8 mouse cellular contexts compared by ENCODE assay signal in the genomic region with DNA sequence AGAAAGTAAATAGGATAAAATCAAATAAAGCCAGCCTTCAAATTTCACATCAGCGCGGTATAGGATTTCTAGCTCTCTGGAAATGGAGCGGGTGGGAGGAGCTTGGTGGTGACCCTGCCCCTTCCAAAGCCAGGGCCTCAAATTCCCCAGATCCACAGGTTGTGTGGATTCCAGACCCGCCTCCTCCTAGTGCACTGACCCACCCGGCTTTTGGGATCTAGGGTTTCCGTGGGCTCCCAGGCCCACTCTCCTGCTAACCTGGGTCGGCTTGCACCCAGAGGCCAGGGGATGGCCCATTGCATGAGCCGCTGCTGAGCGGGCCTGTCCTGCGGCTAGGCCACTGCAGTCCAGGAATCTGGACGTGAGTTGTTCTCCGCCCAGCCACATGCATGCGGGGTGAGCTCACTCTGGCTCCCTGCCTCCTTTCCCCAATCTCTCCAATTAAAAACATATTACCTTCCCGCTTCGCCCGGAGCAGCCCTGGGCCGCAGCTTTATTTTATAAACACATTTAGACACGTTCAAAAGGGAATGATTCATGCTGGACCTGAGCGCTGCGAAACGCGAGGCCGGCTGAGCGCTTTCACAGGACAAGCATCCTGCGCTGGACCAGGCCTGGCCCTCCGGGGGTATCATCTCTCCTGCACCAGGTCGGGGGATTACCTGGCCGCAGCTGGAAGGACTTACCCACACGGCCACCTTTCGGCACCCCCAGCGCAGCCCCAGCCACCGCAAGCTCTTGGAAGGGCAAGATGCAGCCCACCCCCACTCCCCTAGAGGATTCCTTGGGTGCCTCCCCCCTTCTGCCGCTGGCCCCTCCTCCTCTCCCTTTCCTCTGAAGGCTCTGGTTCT.
DNase-seq lines count a peak whose midpoint lies in the region; ATAC-seq lines count a peak whose summit lies in the region.
"Had no signal": no experiment of that assay in that cellular context is flagged by ENCODE, and none has a peak within 500 bp of the region (broad histone marks: within the 10 kb centered on the region; RNA-seq: fewer than 3 reads in every experiment).

No protein-coding gene starts in this region.

- H3K27me3 ChIP-seq in embryonic facial prominence, embryonic 12.5 days, result no peaks in the 10 kb centered on the region
- H3K27me3 ChIP-seq in intestine, embryonic 16.5 days (replicated peaks; ENCODE audit: control insufficient read depth, insufficient read depth, low read length), result no peaks in the 10 kb centered on the region
- no peaks in the 10 kb centered on the region for H3K27me3 ChIP-seq in lung, embryonic 16.5 days (ENCODE audit: control insufficient read depth, insufficient read depth, low read depth, low read length)
- no peaks in the 10 kb centered on the region for H3K27me3 ChIP-seq in stomach, embryonic 14.5 days (ENCODE audit: control insufficient read depth, insufficient read depth, low read length)

- peak; percentile 42 to 79 for DNase-seq in gastrocnemius, postnatal 4 days (ENCODE audit: low spot score in 2 of 2)
- DNase-seq in left cerebral cortex, postnatal 36 days (ENCODE audit: low spot score in 2 of 2), result no peak
- no peak for DNase-seq in right cerebral cortex, postnatal 25 days

- peaks cover 42% of the 10 kb centered on the region for H3K4me1 ChIP-seq in embryonic facial prominence, embryonic 12.5 days
- H3K4me1 ChIP-seq in intestine, embryonic 16.5 days (ENCODE audit: control insufficient read depth, insufficient read depth, low read length), result peaks cover 5% of the 10 kb centered on the region; the same call in 1 of the 2 replicates
- H3K4me1 ChIP-seq in lung, embryonic 16.5 days (replicated peaks; ENCODE audit: control insufficient read depth, insufficient read depth, low read length), result peaks cover 26% of the 10 kb centered on the region
- peaks cover 12% of the 10 kb centered on the region; the same call in 1 of the 2 replicates for H3K4me1 ChIP-seq in stomach, embryonic 14.5 days (ENCODE audit: control insufficient read depth, insufficient read depth, low read length)

- 2% methylated on average over 33 of the region's 33 CpGs for WGBS in embryonic facial prominence, embryonic 12.5 days
- 6% methylated on average over 33 of the region's 33 CpGs for WGBS in intestine, embryonic 16.5 days
- 3% methylated on average over 33 of the region's 33 CpGs for WGBS in lung, embryonic 16.5 days
- WGBS in stomach, embryonic 14.5 days, result 4% methylated on average over 33 of the region's 33 CpGs

- intact Hi-C loops in left cerebral cortex, postnatal 36 days (cut with DNase I), result no loop called here

- H3K27ac ChIP-seq in embryonic facial prominence, embryonic 12.5 days, result peak overlapping the region; percentile 91
- H3K27ac ChIP-seq in intestine, embryonic 16.5 days (ENCODE audit: low read length), result peak overlapping the region; percentile 65
- H3K27ac ChIP-seq in lung, embryonic 16.5 days (ENCODE audit: low read length), result peak overlapping the region; percentile 11
- peak overlapping the region; percentile 82; the same call in 1 of the 2 replicates for H3K27ac ChIP-seq in stomach, embryonic 14.5 days (ENCODE audit: low read length)

- H3K4me2 ChIP-seq in embryonic facial prominence, embryonic 12.5 days (replicated peaks), result peak overlapping the region; percentile 52
- peak overlapping the region; percentile 50 for H3K4me2 ChIP-seq in intestine, embryonic 16.5 days (ENCODE audit: low read depth, low read length)
- peak overlapping the region; percentile 48 for H3K4me2 ChIP-seq in lung, embryonic 16.5 days (ENCODE audit: low read depth, low read length)
- peak overlapping the region; percentile 47 for H3K4me2 ChIP-seq in stomach, embryonic 14.5 days (replicated peaks; ENCODE audit: low read depth, low read length)

- peak overlapping the region; percentile 16 for H3K4me3 ChIP-seq in embryonic facial prominence, embryonic 12.5 days
- peak overlapping the region; percentile 29 for H3K4me3 ChIP-seq in intestine, embryonic 16.5 days (ENCODE audit: low read length)
- H3K4me3 ChIP-seq in lung, embryonic 16.5 days (ENCODE audit: low read length), result peak overlapping the region; percentile 18
- H3K4me3 ChIP-seq in stomach, embryonic 14.5 days (ENCODE audit: low read depth, low read length), result peak overlapping the region; percentile 21; the same call in 1 of the 2 replicates
- H3K4me3 ChIP-seq: erythroblast, embryonic 14.5 days had no signal

- no peak overlapping the region for H3K9ac ChIP-seq in embryonic facial prominence, embryonic 12.5 days
- H3K9ac ChIP-seq in intestine, embryonic 16.5 days (ENCODE audit: low read depth, low read length), result peak overlapping the region; percentile 49
- H3K9ac ChIP-seq in lung, embryonic 16.5 days (ENCODE audit: low read length), result peak overlapping the region; percentile 48
- 0 out of 2 replicates have a peak overlapping the region, but pooled peaks have one; percentile 6 for H3K9ac ChIP-seq in stomach, embryonic 14.5 days (replicated peaks; ENCODE audit: low read depth, low read length)

- peak; percentile 86 for ATAC-seq in embryonic facial prominence, embryonic 12.5 days (ENCODE audit: insufficient number of reproducible peaks, insufficient read depth, low FRiP score, low TSS enrichment)
- peak; percentile 92 for ATAC-seq in intestine, embryonic 16.5 days
- peak; percentile 84 for ATAC-seq in lung, embryonic 16.5 days (ENCODE audit: low read depth)
- ATAC-seq in stomach, embryonic 14.5 days (ENCODE audit: insufficient number of reproducible peaks, insufficient read depth, low FRiP score, low read depth), result peak; percentile 85

- H3K36me3 ChIP-seq in embryonic facial prominence, embryonic 12.5 days, result no peaks in the 10 kb centered on the region
- H3K36me3 ChIP-seq in intestine, embryonic 16.5 days (ENCODE audit: control insufficient read depth, insufficient read depth, low read length), result no peaks in the 10 kb centered on the region
- no peaks in the 10 kb centered on the region for H3K36me3 ChIP-seq in lung, embryonic 16.5 days (ENCODE audit: control insufficient read depth, insufficient read depth, low read length)
- H3K36me3 ChIP-seq in stomach, embryonic 14.5 days (ENCODE audit: control insufficient read depth, insufficient read depth, low read length), result no peaks in the 10 kb centered on the region

- H3K9me3 ChIP-seq in embryonic facial prominence, embryonic 12.5 days, result no peaks in the 10 kb centered on the region
- H3K9me3 ChIP-seq in intestine, embryonic 16.5 days (ENCODE audit: control insufficient read depth, low read length), result no peaks in the 10 kb centered on the region
- 0 out of 2 replicates have a peak, but pooled peaks cover 3% of the 10 kb centered on the region for H3K9me3 ChIP-seq in lung, embryonic 16.5 days (ENCODE audit: control insufficient read depth, low read length)
- H3K9me3 ChIP-seq in stomach, embryonic 14.5 days (ENCODE audit: control insufficient read depth, low read depth, low read length), result no peaks in the 10 kb centered on the region

Comparison
In these comparisons a context has a peak if more than half of its experiments do, and no peak if none do; other contexts are left out.
1. H3K27ac ChIP-seq: peak in every context shown above with its lines; median percentile 91 in embryonic facial prominence, embryonic 12.5 days; 82 in stomach, embryonic 14.5 days; 65 in intestine, embryonic 16.5 days; 11 in lung, embryonic 16.5 days.
2. DNase-seq: peak in gastrocnemius, postnatal 4 days (2 of 2); none in left cerebral cortex, postnatal 36 days (0 of 2) and right cerebral cortex, postnatal 25 days (single experiment).
3. Peak in every context shown above with its lines, with median percentiles within 50 percentile points of each other: ATAC-seq, H3K4me2 ChIP-seq and H3K4me3 ChIP-seq.